Mouse (Mus musculus): ENCODE measurements around the gene Itgav. TPM values are rescaled to one million over a fixed set of nuclear protein-coding genes. Genes with fewer than 3 reads are reported as not detected.

The Itgav gene
- total RNA-seq, 1 experiment: 92.6 TPM

- Histone ChIP-seq H3K9ac (ENCODE audit: insufficient read depth, low read depth, low read length, poor library complexity, severe bottlenecking) (no peak overlapping the region), H3K9me3 (ENCODE audit: control insufficient read depth, insufficient read depth, low read depth, low read length) (no peaks in the 10 kb centered on the region), H3K4me1 (ENCODE audit: control insufficient read depth in 2 of 2, insufficient read depth in 2 of 2, low read length in 2 of 2, poor library complexity in 1 of 2) (peaks cover 0 to 3% of the 10 kb centered on the region in 2 experiments; a peak in 1 of 4 replicates), H3K27ac (ENCODE audit: insufficient read depth, low read depth, low read length, poor library complexity, severe bottlenecking) (no peak overlapping the region), H3K4me3 (ENCODE audit: insufficient read depth in 1 of 2, low read depth in 1 of 2, low read length in 2 of 2, poor library complexity in 1 of 2, severe bottlenecking in 1 of 2) (no peak overlapping the region), H3K36me3 (ENCODE audit: control insufficient read depth, insufficient read depth, low read length, poor library complexity, severe bottlenecking) (peaks cover 4% of the 10 kb centered on the region; the same call in 1 of the 2 replicates)
- no peak for TF ChIP-seq HCFC1 (IDR thresholded peaks at IDR 0.05; ENCODE audit: borderline replicate concordance, insufficient read depth, low read length)
- no peak for TF ChIP-seq MAFK (IDR thresholded peaks at IDR 0.05; ENCODE audit: insufficient read depth, low read depth, low read length)
- no peak for TF ChIP-seq ZC3H11A (IDR thresholded peaks at IDR 0.05; ENCODE audit: borderline replicate concordance, low read depth, low read length)
- TF ChIP-seq CHD2 (IDR thresholded peaks at IDR 0.05; ENCODE audit: low read depth, low read length): no peak
- no peak for TF ChIP-seq ZNF384 (IDR thresholded peaks at IDR 0.05; ENCODE audit: low read depth, low read length)
- no peak for DNase-seq (ENCODE audit: low read depth, low spot score)
- in situ Hi-C loops (cut with MboI; ENCODE audit: low sequenced_read_pairs in 2 of 2, unreplicated experiment in 2 of 2): no loop called here
Observed at GRCm38 (mm10) chr2:83753008-83753407, 28.8 kb downstream of the Itgav start.

DNA sequence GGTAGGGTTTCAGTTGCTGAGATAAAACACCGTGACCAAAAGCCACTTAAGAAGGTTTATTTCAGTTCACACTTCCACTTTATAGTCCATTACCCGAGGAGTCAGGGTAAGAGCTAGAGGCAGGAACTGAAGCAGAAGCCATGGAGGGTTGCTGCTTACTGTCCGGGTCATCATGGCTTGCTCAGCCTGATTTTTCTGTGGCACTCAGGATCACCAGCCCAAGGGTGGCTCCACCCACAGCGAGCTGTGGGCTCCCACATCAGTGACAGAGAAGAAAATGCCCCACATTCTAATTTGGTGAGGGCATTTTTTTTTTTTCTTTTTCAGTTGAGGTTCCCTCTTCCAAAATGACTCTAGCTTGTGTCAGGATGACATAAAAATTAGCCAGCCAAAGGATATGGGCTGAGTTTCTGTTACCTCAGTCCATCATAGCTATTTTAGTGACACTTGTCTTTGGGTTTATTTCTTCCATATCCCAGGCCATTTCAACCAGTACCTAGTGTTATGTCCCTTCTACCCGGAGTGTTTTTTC, 30.2 kb downstream of the Itgav start:
- Histone ChIP-seq H3K27ac (ENCODE audit: insufficient read depth, low read depth, low read length, poor library complexity, severe bottlenecking) (no peak overlapping the region), H3K4me1 (ENCODE audit: control insufficient read depth in 2 of 2, insufficient read depth in 2 of 2, low read length in 2 of 2, poor library complexity in 1 of 2) (no peaks in the 10 kb centered on the region), H3K4me3 (ENCODE audit: insufficient read depth in 1 of 2, low read depth in 1 of 2, low read length in 2 of 2, poor library complexity in 1 of 2, severe bottlenecking in 1 of 2) (no peak overlapping the region), H3K9me3 (ENCODE audit: control insufficient read depth, insufficient read depth, low read depth, low read length) (no peaks in the 10 kb centered on the region), H3K9ac (ENCODE audit: insufficient read depth, low read depth, low read length, poor library complexity, severe bottlenecking) (no peak overlapping the region), H3K36me3 (ENCODE audit: control insufficient read depth, insufficient read depth, low read length, poor library complexity, severe bottlenecking) (no peaks in the 10 kb centered on the region; the same call in 1 of the 2 replicates)
- in situ Hi-C loops (cut with MboI; ENCODE audit: low sequenced_read_pairs in 2 of 2, unreplicated experiment in 2 of 2): no loop called here
- DNase-seq (ENCODE audit: low read depth, low spot score): no peak
- TF ChIP-seq CHD2 (IDR thresholded peaks at IDR 0.05; ENCODE audit: low read depth, low read length): no peak
- no peak for TF ChIP-seq MAFK (IDR thresholded peaks at IDR 0.05; ENCODE audit: insufficient read depth, low read depth, low read length)
- no peak for TF ChIP-seq ZNF384 (IDR thresholded peaks at IDR 0.05; ENCODE audit: low read depth, low read length)
- no peak for TF ChIP-seq ZC3H11A (IDR thresholded peaks at IDR 0.05; ENCODE audit: borderline replicate concordance, low read depth, low read length)
- TF ChIP-seq HCFC1 (IDR thresholded peaks at IDR 0.05; ENCODE audit: borderline replicate concordance, insufficient read depth, low read length): no peak

DNA sequence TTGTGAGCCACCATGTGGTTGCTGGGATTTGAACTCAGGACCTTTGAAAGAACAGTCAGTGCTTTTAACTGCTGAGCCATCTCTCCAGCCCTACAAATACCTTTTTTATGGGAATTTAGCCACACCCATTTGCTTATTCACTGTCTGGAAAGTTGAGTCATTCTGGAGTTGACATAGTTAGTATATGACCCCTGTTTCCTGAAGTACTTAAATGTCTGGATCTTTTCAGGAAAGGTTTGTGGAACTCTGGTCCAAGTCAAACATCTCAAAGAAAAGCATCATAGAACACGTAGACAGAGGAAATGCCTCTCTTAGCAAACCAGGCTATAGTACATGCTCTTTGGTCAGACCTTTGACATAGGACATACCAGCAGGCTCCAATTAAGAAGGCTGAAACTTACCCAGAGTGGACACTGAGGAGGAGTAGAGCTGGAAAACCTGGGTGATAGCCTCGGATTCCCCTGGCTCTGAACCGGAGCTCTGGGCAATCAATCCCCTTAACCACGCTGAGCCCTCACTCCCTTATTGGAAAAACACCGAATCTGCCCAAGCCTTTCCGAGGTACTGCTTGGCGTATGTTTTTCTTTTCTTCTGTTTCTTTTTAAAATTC, 34.5 kb downstream of the Itgav start:
- no peak overlapping the region for H3K27ac ChIP-seq (ENCODE audit: insufficient read depth, low read depth, low read length, poor library complexity, severe bottlenecking)
- TF ChIP-seq ZNF384 (IDR thresholded peaks at IDR 0.05; ENCODE audit: low read depth, low read length): no peak
- TF ChIP-seq MAFK (IDR thresholded peaks at IDR 0.05; ENCODE audit: insufficient read depth, low read depth, low read length): no peak
- TF ChIP-seq ZC3H11A (IDR thresholded peaks at IDR 0.05; ENCODE audit: borderline replicate concordance, low read depth, low read length): no peak
- H3K4me3 ChIP-seq (ENCODE audit: insufficient read depth in 1 of 2, low read depth in 1 of 2, low read length in 2 of 2, poor library complexity in 1 of 2, severe bottlenecking in 1 of 2): peak overlapping the region in 1 of 2 experiments; percentile 46; a peak in 1 of 4 replicates
- H3K9ac ChIP-seq (ENCODE audit: insufficient read depth, low read depth, low read length, poor library complexity, severe bottlenecking): no peak overlapping the region
- no peak for DNase-seq (ENCODE audit: low read depth, low spot score)
- H3K4me1 ChIP-seq (ENCODE audit: control insufficient read depth in 2 of 2, insufficient read depth in 2 of 2, low read length in 2 of 2, poor library complexity in 1 of 2): no peaks in the 10 kb centered on the region
- in situ Hi-C loops (cut with MboI; ENCODE audit: low sequenced_read_pairs in 2 of 2, unreplicated experiment in 2 of 2): no loop called here
- no peaks in the 10 kb centered on the region; the same call in 1 of the 2 replicates for H3K36me3 ChIP-seq (ENCODE audit: control insufficient read depth, insufficient read depth, low read length, poor library complexity, severe bottlenecking)
- H3K9me3 ChIP-seq (ENCODE audit: control insufficient read depth, insufficient read depth, low read depth, low read length): no peaks in the 10 kb centered on the region

DNA sequence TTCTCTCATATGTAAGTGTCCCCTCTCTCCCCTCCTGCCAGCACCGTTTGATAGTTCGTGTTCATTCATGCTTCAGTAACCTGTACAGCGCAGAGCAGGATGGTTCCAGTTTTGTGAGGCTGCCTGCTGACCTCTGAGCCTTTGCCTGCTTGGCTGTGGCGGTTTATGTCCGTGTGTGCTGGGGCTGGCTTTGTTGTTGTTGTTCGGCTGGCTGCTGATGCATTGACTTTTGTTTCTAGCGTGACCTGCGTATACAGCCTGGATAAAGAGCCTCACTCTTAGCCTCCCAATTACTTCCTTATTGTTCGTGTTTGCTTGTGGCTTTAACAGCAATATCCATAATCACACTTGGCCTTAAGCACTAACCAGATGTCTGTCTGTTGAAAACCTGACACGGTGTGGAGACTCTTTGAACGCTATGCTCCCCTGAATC, 35.0 kb downstream of the Itgav start:
- no peak for DNase-seq (ENCODE audit: low read depth, low spot score)
- TF ChIP-seq MAFK (IDR thresholded peaks at IDR 0.05; ENCODE audit: insufficient read depth, low read depth, low read length) (no peak), CHD2 (IDR thresholded peaks at IDR 0.05; ENCODE audit: low read depth, low read length) (no peak), ZNF384 (IDR thresholded peaks at IDR 0.05; ENCODE audit: low read depth, low read length) (no peak), ZC3H11A (IDR thresholded peaks at IDR 0.05; ENCODE audit: borderline replicate concordance, low read depth, low read length) (no peak), HCFC1 (IDR thresholded peaks at IDR 0.05; ENCODE audit: borderline replicate concordance, insufficient read depth, low read length) (no peak)
- Histone ChIP-seq H3K27ac (ENCODE audit: insufficient read depth, low read depth, low read length, poor library complexity, severe bottlenecking) (no peak overlapping the region), H3K9me3 (ENCODE audit: control insufficient read depth, insufficient read depth, low read depth, low read length) (no peaks in the 10 kb centered on the region), H3K9ac (ENCODE audit: insufficient read depth, low read depth, low read length, poor library complexity, severe bottlenecking) (no peak overlapping the region), H3K4me3 (ENCODE audit: insufficient read depth in 1 of 2, low read depth in 1 of 2, low read length in 2 of 2, poor library complexity in 1 of 2, severe bottlenecking in 1 of 2) (peak overlapping the region in 1 of 2 experiments; percentile 46; a peak in 1 of 4 replicates), H3K36me3 (ENCODE audit: control insufficient read depth, insufficient read depth, low read length, poor library complexity, severe bottlenecking) (no peaks in the 10 kb centered on the region; the same call in 1 of the 2 replicates), H3K4me1 (ENCODE audit: control insufficient read depth in 2 of 2, insufficient read depth in 2 of 2, low read length in 2 of 2, poor library complexity in 1 of 2) (no peaks in the 10 kb centered on the region)
- in situ Hi-C loops (cut with MboI; ENCODE audit: low sequenced_read_pairs in 2 of 2, unreplicated experiment in 2 of 2): no loop called here
